Mouse (Mus musculus): ENCODE results near the gene Arid1a.
A peak's percentile ranks its signal among the peaks of the same experiment; 100 is the strongest.
"Not testable (repeated sequence)": the region's sequence is repeated elsewhere in the genome, so short reads cannot be mapped to it uniquely, and the experiment has no call there.

Gene Arid1a

GRCm38 (mm10) chr4:133649989-133650699 is 106.4 kb downstream of the Arid1a start, which contains the start of gene Zdhhc18:
TSS of gene Zdhhc18 (minus strand) at chr4:133650154.
- peak; percentile 68 for DNase-seq

DNA sequence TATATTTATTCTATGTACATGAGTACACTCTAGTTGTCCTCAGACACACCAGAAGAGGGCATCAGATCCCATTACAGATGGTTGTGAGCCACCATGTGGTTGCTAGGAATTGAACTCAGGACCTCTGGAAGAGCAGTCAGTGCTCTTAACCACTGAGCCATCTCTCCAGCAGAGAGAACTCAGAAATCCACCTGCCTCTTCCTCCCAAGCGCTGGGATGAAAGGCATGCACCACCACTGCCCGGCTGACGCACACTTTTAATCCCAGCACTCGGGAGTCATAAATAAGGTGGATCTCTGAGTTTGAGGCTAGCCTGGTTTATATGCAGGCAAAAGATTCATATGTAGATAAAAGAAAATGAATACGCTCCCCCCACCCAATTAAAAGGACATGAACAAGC is 107.1 kb downstream of the Arid1a start:
- not testable (repeated sequence) for DNase-seq

GRCm38 (mm10) chr4:133645680-133646079 is 110.9 kb downstream of the Arid1a start:
- no peak for DNase-seq

GRCm38 (mm10) chr4:133645195-133645594 is 111.4 kb downstream of the Arid1a start:
- DNase-seq = no peak

DNA sequence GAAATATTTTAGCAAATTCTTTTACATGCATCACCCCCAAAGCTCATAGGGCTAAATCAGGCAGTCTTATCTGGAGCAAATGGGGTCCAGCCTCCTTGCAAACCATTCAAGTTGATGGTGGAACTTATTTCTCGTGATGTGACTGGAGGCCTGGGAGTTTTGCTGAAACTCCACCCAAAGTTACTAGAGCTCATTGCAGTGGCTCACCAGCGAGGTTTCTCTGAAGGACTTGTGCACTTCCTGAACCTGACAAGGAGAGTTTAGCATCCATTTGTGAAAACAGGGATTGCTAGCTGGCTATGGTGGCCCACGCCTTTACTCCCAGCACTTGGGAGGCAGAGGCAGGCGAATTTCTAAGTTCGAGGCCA is 122.5 kb downstream of the Arid1a start:
- no peak for DNase-seq

DNA sequence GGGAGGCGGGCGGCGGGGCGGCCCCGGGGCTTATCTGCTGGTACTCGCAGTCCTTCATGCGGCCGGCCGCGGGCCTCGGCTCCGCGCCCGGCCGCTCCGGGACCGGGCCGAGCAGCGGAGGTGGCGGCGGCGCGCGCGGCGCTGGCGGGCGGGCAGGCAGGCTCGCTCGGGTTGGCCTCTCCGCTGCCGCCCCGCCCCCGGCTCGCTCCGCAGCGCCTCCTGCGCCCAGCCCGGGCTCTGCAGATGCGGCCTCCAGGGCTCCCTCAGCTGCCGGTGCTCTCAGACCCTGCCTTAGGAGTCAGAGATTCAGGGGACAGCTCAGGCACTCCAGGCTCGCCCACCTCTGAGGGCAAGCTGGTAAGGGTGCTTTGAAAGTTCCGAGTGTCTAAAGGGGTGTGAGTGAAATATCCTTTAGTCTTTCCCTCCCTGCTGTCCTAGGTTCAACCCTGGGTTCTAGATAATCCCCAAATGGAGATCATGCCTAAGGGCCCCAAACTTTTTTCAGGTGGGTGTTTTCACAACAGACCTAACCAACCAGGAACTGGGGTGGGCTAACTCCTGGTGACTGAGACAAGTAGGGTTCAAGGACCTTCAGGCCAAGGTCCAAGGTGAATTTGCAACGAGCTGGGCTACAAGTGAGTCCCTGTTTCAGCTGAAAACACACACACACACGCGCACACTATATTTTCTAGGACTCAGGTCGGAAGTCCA is 123.1 kb downstream of the Arid1a start:
- peak; percentile 87 for DNase-seq

DNA sequence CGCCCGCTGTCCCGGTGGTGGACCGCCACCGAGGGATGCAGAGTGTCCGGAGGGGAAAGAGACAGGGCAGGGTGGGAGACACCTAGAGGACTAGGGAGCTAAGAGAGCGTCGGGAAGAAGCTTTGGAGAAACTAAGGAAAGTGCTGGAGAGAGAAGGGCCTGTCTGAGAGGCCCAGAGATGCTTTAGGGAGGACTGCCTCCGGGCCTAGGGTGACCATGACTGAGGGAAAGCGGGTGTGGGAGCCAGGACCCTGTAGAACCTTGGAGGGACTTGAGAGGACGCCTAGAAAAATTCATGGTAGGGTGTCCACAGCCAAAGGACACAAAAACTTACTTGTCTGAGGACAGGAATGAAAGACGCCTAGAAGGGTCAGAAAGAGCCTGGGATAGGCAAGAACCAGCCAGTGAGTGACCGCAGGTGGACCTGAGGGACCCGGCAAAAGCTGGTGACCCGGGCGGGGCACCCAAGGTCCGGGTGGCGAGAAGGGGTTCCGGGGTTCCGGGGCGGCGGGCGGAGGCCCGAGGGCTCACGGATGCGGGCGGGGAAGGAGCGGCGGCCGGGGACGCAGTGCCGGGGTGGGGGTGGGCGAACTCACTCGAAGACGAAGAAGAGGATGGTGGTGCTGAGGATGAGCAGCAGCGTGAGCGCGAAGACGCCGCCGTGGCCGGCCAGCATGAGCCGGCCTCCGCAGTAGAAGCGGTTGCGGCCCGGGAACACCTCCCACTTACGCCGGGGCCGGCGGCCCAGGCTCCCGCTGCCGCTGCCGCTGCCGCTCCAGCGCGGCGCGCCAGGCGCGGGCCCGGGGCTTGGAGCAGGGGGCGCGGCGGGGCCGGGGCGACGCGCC is 123.9 kb downstream of the Arid1a start:
- peak; percentile 51 for DNase-seq

- no peak for DNase-seq
These were observed 124.7 kb downstream of the Arid1a start for GRCm38 (mm10) chr4:133631769-133632411.

DNA sequence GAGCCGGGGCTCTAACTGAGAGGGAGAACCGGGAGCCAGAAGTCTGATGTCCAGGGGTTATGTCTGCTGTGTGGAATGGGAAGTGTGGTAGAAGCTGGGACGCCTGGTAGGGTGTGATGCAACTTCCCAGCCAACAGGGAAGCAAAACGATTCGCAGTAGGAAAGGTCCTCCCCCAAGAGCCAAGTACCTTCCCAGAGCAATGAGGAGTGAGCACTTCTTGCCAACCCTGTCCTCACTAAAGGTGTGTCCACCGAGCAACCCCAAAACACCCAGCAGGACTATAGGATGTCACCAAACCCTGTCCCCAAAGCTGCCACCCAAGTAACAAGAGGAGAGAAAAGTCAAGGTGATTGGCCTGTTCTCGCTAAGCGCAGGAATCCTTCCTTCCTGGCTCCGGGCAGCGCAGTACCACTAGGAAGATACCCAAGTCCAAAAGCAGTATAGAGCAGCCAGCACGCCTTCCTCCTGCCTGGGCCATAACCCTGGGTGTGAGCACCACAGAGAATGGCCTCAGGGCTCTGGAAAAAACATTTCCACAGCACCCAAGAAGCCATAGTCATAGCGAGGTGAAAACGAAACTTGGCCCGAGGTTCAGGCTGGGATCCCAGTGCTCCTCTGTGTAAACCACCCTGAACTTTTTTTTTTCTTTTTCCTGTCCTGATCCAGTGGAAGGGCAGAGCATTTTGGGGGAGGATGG is 125.3 kb downstream of the Arid1a start:
- no peak for DNase-seq

- no peak for DNase-seq
These were observed 126.1 kb downstream of the Arid1a start for GRCm38 (mm10) chr4:133630326-133630920.

DNA sequence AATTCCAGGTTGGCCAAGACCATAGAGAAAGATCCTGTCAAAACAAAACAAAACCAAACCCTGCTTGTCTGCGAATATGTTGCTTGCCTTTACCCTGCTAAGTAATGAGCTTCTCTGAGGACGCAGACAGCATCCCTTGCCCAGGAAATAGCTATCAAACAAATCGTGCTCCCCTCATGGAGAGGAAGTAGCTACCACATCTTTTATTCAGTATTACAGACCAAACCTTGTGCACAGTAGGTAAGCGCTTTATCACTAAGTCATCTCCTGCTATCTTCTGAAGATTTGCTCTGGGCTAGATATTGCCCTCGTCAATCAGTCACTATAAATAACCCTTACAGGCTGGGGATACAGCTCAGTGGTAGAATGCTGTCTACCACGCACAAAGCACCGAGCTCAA is 127.4 kb downstream of the Arid1a start:
- no peak for DNase-seq
